Mouse (Mus musculus): ENCODE data around the gene Calcr.
"Not testable (repeated sequence)": the region's sequence is repeated elsewhere in the genome, so short reads cannot be mapped to it uniquely, and the experiment has no call there.

DNA sequence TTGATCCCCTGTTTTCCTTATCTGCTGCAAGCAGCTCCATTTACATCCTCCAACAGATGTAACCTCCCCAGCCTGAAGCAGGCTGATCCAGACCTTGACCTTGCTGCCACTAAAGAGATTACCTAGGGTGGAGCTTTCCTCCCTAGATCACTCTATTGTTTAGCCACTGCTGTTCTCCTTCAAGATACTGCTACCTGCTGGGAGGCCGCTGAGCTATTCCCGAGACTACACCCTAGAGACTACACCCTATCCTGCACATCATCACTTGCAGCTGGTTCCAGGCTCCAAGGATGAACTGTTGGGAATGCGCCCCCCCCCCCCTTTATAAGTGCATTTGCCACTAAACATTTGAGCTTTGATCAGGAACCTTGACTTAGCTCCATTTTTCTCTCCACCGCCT lies 92.6 kb downstream of the Calcr start:
- TF ChIP-seq POLR2A (IDR thresholded peaks at IDR 0.05; ENCODE audit: control insufficient read depth, extremely low read depth, insufficient read depth, low read length, poor library complexity); CTCF (IDR thresholded peaks at IDR 0.05; ENCODE audit: borderline replicate concordance, control insufficient read depth, extremely low read depth, insufficient read depth, low read length, poor library complexity): not testable (repeated sequence)

Data from thymus, adult 2 months (tissue).